Mouse (Mus musculus): ENCODE data around the gene Cyb561.

- TF ChIP-seq CTCF (IDR thresholded peaks at IDR 0.05) (no peak), EP300 (IDR thresholded peaks at IDR 0.05; ENCODE audit: insufficient read depth, low read depth, low read length) (no peak), POLR2A (IDR thresholded peaks at IDR 0.05; ENCODE audit: insufficient read depth, low read depth, low read length) (no peak)
These were observed 34.3 kb upstream of the Cyb561 start for GRCm38 (mm10) chr11:105987446-105987845.

Measured in heart, adult 2 months (tissue).